9 mouse cellular contexts compared by ENCODE assay signal in genomic region chr6:57743333-57743732, GRCm38 (mm10). TPM values are rescaled to one million over a fixed set of nuclear protein-coding genes. Genes with fewer than 3 reads are reported as not detected.
DNase-seq lines count a peak whose midpoint lies in the region; ATAC-seq and TF ChIP-seq lines count a peak whose summit lies in the region.
"Had no signal": no experiment of that assay in that cellular context is flagged by ENCODE, and none has a peak within 500 bp of the region (broad histone marks: within the 10 kb centered on the region; RNA-seq: fewer than 3 reads in every experiment).

No protein-coding gene starts in this region.

- no peaks in the 10 kb centered on the region for H3K4me1 ChIP-seq in kidney, embryonic 16.5 days (ENCODE audit: insufficient read depth, low read length)
- H3K4me1 ChIP-seq: embryonic facial prominence, embryonic 15.5 days had no signal

- ATAC-seq in kidney, embryonic 16.5 days (ENCODE audit: low FRiP score, low TSS enrichment): no peak
- ATAC-seq in Patski: peak; percentile 90
- ATAC-seq in inflammation-experienced regulatory T-cells, adult 6 months: peak; percentile 54

- no peaks in the 10 kb centered on the region for H3K9me3 ChIP-seq in kidney, embryonic 16.5 days (ENCODE audit: low read length)
- H3K9me3 ChIP-seq: embryonic facial prominence, embryonic 15.5 days had no signal

- CTCF ChIA-PET in Patski (lab: Charles Lee): interaction anchor here (1.2 to 1.6 kb wide), 2 partner anchors 116 to 120 kb away, joined by 4 to 6 read pairs; no protein-coding TSS in a partner anchor

- H3K4me2 ChIP-seq in kidney, embryonic 16.5 days (replicated peaks; ENCODE audit: low read depth, low read length): no peak overlapping the region
- H3K4me2 ChIP-seq: embryonic facial prominence, embryonic 15.5 days had no signal

- peak; percentile 6 for DNase-seq in kidney, adult 9 months
- no peak for DNase-seq in Patski (ENCODE audit: low read depth, low spot score)
- DNase-seq in naive thymus-derived CD4-positive, alpha-beta T cell, adult 2 months (ENCODE audit: low read depth): peak; percentile 20
- no peak for DNase-seq in testis, postnatal 10 days (ENCODE audit: low spot score)
- DNase-seq in cerebellum, adult 8-10 months: no peak

- POLR2A ChIA-PET in Patski (lab: Charles Lee): no interaction called here

- in situ Hi-C loops in Patski (cut with MboI; ENCODE audit: low pct_unique_long_range_greater_than_20kb): loop anchor here (10.0 kb wide), 1 partner anchor 121 kb away; no protein-coding TSS in a partner anchor

- H3K9ac ChIP-seq in kidney, embryonic 16.5 days (replicated peaks; ENCODE audit: low read length): no peak overlapping the region
- H3K9ac ChIP-seq: embryonic facial prominence, embryonic 15.5 days had no signal

- H3K27ac ChIP-seq in kidney, embryonic 16.5 days (ENCODE audit: low read length): no peak overlapping the region
- H3K27ac ChIP-seq: embryonic facial prominence, embryonic 15.5 days had no signal

- 0 out of 2 replicates have a peak, but pooled peaks cover 3% of the 10 kb centered on the region for H3K36me3 ChIP-seq in kidney, embryonic 16.5 days (ENCODE audit: insufficient read depth, low read length)
- H3K36me3 ChIP-seq: embryonic facial prominence, embryonic 15.5 days had no signal

- no peak overlapping the region for H3K4me3 ChIP-seq in kidney, embryonic 16.5 days (ENCODE audit: low read length)
- H3K4me3 ChIP-seq: embryonic facial prominence, embryonic 15.5 days had no signal

- peak; percentile 75 for TF ChIP-seq CTCF in Patski (IDR thresholded peaks at IDR 0.05)

- 80% methylated on average over 2 of the region's 2 CpGs for WGBS in kidney, embryonic 16.5 days

- H3K27me3 ChIP-seq in kidney, embryonic 16.5 days (ENCODE audit: insufficient read depth, low read length): no peaks in the 10 kb centered on the region
- H3K27me3 ChIP-seq in Patski: no peaks in the 10 kb centered on the region
- H3K27me3 ChIP-seq: embryonic facial prominence, embryonic 15.5 days; megakaryocyte, embryonic 14.5 days had no signal

RNA-seq across cellular contexts. Expression of gene Lancl2, which starts 41.0 kb away (rescaled TPM):
- 33.1 and 34.5 TPM in 2 replicates for polyA plus RNA-seq in kidney, embryonic 16.5 days (2015; fragmentation: Nextera tagmentation; extraction: Ambion mirVana)
- 24.8 TPM for polyA plus RNA-seq in Patski (2021)
- polyA plus RNA-seq in inflammation-experienced regulatory T-cells, adult 6 months (2017; shearing (Covaris generic)): 1 to 10 TPM; 2.5 to 7.6 (median 2.9) TPM

RNA-seq across cellular contexts. Expression of gene Pyurf, which starts 51.5 kb away (rescaled TPM):
- polyA plus RNA-seq in kidney, embryonic 16.5 days (2015; fragmentation: Nextera tagmentation; extraction: Ambion mirVana): 25.3 and 26.4 TPM in 2 replicates
- polyA plus RNA-seq in Patski (2021): 26.0 TPM
- 1 to 10 TPM; 3.2 to 4.5 (median 3.7) TPM for polyA plus RNA-seq in inflammation-experienced regulatory T-cells, adult 6 months (2017; shearing (Covaris generic))

Comparison
In these comparisons a context has a peak if more than half of its experiments do, and no peak if none do; other contexts are left out.
1. DNase-seq: peak in kidney, adult 9 months (single experiment) and naive thymus-derived CD4-positive, alpha-beta T cell, adult 2 months (single experiment); none in Patski (single experiment), testis, postnatal 10 days (single experiment) and cerebellum, adult 8-10 months (single experiment).